In the genomic region with DNA sequence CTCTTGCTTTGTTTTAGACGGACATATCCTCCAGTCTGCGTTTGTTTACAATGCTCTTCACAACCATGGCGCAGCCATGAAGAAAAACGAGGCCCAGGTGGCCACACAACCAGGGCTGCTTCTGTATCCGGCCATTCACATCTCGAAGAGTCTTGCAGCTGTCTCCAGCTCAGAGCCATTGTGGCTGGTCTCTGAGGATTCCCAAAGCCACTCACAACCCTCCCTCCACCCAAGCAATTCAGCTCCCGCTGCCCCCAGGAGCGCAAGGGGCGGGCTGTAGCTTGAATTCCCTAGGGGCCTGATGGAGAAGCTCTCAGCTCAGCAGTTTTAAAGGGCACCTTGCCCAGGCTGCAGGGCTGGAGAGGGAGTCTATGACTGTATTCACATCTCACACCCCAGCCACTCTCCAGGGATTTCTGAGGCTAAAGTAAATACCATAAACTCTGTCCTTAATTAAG, we compare ENCODE assay signal across 8 mouse cellular contexts. TPM values are rescaled to one million over a fixed set of nuclear protein-coding genes. Genes with fewer than 3 reads are reported as not detected.
A peak's percentile ranks its signal among the peaks of the same experiment; 100 is the strongest.
DNase-seq lines count a peak whose midpoint lies in the region; ATAC-seq lines count a peak whose summit lies in the region.

No protein-coding gene starts in this region.

- WGBS in forebrain, embryonic 12.5 days: 5% methylated on average over 9 of the region's 9 CpGs
- 23% methylated on average over 9 of the region's 9 CpGs for WGBS in heart, embryonic 13.5 days
- 14% methylated on average over 9 of the region's 9 CpGs for WGBS in kidney, embryonic 15.5 days
- WGBS in limb, embryonic 12.5 days: 10% methylated on average over 9 of the region's 9 CpGs

- no peaks in the 10 kb centered on the region for H3K9me3 ChIP-seq in forebrain, embryonic 12.5 days
- no peaks in the 10 kb centered on the region for H3K9me3 ChIP-seq in heart, embryonic 13.5 days
- no peaks in the 10 kb centered on the region for H3K9me3 ChIP-seq in kidney, embryonic 15.5 days (replicated peaks)
- no peaks in the 10 kb centered on the region for H3K9me3 ChIP-seq in limb, embryonic 12.5 days

- H3K27me3 ChIP-seq in forebrain, embryonic 12.5 days: 0 out of 2 replicates have a peak, but pooled peaks cover 3% of the 10 kb centered on the region
- no peaks in the 10 kb centered on the region for H3K27me3 ChIP-seq in heart, embryonic 13.5 days (replicated peaks)
- no peaks in the 10 kb centered on the region for H3K27me3 ChIP-seq in kidney, embryonic 15.5 days
- H3K27me3 ChIP-seq in limb, embryonic 12.5 days: no peaks in the 10 kb centered on the region

- H3K36me3 ChIP-seq in forebrain, embryonic 12.5 days (replicated peaks): no peaks in the 10 kb centered on the region
- H3K36me3 ChIP-seq in heart, embryonic 13.5 days: no peaks in the 10 kb centered on the region
- H3K36me3 ChIP-seq in kidney, embryonic 15.5 days: no peaks in the 10 kb centered on the region
- H3K36me3 ChIP-seq in limb, embryonic 12.5 days: no peaks in the 10 kb centered on the region

- H3K4me3 ChIP-seq in forebrain, embryonic 12.5 days (replicated peaks): no peak overlapping the region
- 0 out of 2 replicates have a peak overlapping the region, but pooled peaks have one; percentile 8 for H3K4me3 ChIP-seq in heart, embryonic 13.5 days
- H3K4me3 ChIP-seq in kidney, embryonic 15.5 days (replicated peaks): no peak overlapping the region
- H3K4me3 ChIP-seq in limb, embryonic 12.5 days (replicated peaks): 0 out of 2 replicates have a peak overlapping the region, but pooled peaks have one; percentile 15

- peak; percentile 76 for ATAC-seq in forebrain, embryonic 12.5 days (ENCODE audit: low FRiP score)
- ATAC-seq in heart, embryonic 13.5 days (ENCODE audit: extremely low read depth, insufficient number of reproducible peaks, low FRiP score, low TSS enrichment): no peak
- ATAC-seq in kidney, embryonic 15.5 days (replicated peaks; ENCODE audit: low FRiP score): no peak; the same call in 1 of the 2 replicates
- peak; percentile 52; the same call in 1 of the 2 replicates for ATAC-seq in limb, embryonic 12.5 days (ENCODE audit: insufficient number of reproducible peaks, insufficient read depth, low FRiP score, low TSS enrichment, low read depth)

- peak; percentile 48 to 62 for DNase-seq in urinary bladder, postnatal 4 days (ENCODE audit: low spot score in 2 of 2)
- no peak for DNase-seq in urinary bladder, postnatal 10 days (ENCODE audit: low spot score)
- peak; percentile 72 to 73 for DNase-seq in right cerebral cortex, postnatal 10 days (ENCODE audit: low spot score in 2 of 2)
- DNase-seq in thymus, postnatal 0 days (ENCODE audit: low spot score): no peak

- H3K27ac ChIP-seq in forebrain, embryonic 12.5 days: peak overlapping the region; percentile 21; the same call in 1 of the 2 replicates
- 0 out of 2 replicates have a peak overlapping the region, but pooled peaks have one; percentile 16 for H3K27ac ChIP-seq in heart, embryonic 13.5 days (replicated peaks)
- H3K27ac ChIP-seq in kidney, embryonic 15.5 days: peak overlapping the region; percentile 19; the same call in 1 of the 2 replicates
- peak overlapping the region; percentile 81 for H3K27ac ChIP-seq in limb, embryonic 12.5 days

- H3K9ac ChIP-seq in forebrain, embryonic 12.5 days: no peak overlapping the region
- H3K9ac ChIP-seq in heart, embryonic 13.5 days: no peak overlapping the region
- no peak overlapping the region for H3K9ac ChIP-seq in kidney, embryonic 15.5 days
- H3K9ac ChIP-seq in limb, embryonic 12.5 days (replicated peaks): no peak overlapping the region; the same call in 1 of the 2 replicates

- peaks cover 18% of the 10 kb centered on the region for H3K4me1 ChIP-seq in forebrain, embryonic 12.5 days
- H3K4me1 ChIP-seq in heart, embryonic 13.5 days: peaks cover 54% of the 10 kb centered on the region
- peaks cover 28% of the 10 kb centered on the region for H3K4me1 ChIP-seq in kidney, embryonic 15.5 days
- peaks cover 27% of the 10 kb centered on the region for H3K4me1 ChIP-seq in limb, embryonic 12.5 days (replicated peaks)

- H3K4me2 ChIP-seq in forebrain, embryonic 12.5 days: peak overlapping the region; percentile 32
- peak overlapping the region; percentile 58 for H3K4me2 ChIP-seq in heart, embryonic 13.5 days
- H3K4me2 ChIP-seq in kidney, embryonic 15.5 days: peak overlapping the region; percentile 33
- H3K4me2 ChIP-seq in limb, embryonic 12.5 days: peak overlapping the region; percentile 48

RNA-seq across cellular contexts. Expression of gene Sgk1, which starts 41.5 kb away (rescaled TPM):
- polyA plus RNA-seq in forebrain, embryonic 12.5 days (2016; fragmentation: Nextera tagmentation; extraction: Ambion mirVana): 22.7 and 23.7 TPM in 2 replicates
- polyA plus RNA-seq in heart, embryonic 13.5 days (2015; fragmentation: Nextera tagmentation; extraction: Ambion mirVana): 22.7 and 24.7 TPM in 2 replicates
- polyA plus RNA-seq in kidney, embryonic 15.5 days (2015; fragmentation: Nextera tagmentation; extraction: Ambion mirVana): 73.7 and 75.2 TPM in 2 replicates
- 44.2 and 50.1 TPM in 2 replicates for polyA plus RNA-seq in limb, embryonic 12.5 days (2016; fragmentation: Nextera tagmentation; extraction: Ambion mirVana)
- polyA plus RNA-seq in thymus, postnatal 0 days (2015; fragmentation: Nextera tagmentation; extraction: Ambion mirVana): 24.0 and 26.0 TPM in 2 replicates

Comparison
In these comparisons a context has a peak if more than half of its experiments do, and no peak if none do; other contexts are left out.
1. DNase-seq: peak in urinary bladder, postnatal 4 days (2 of 2) and right cerebral cortex, postnatal 10 days (2 of 2); none in urinary bladder, postnatal 10 days (single experiment) and thymus, postnatal 0 days (single experiment).
2. ATAC-seq: peak in forebrain, embryonic 12.5 days (single experiment) and limb, embryonic 12.5 days (single experiment); none in heart, embryonic 13.5 days (single experiment) and kidney, embryonic 15.5 days (single experiment).
3. H3K27ac ChIP-seq: peak in every context shown above with its lines; median percentile 81 in limb, embryonic 12.5 days; 21 in forebrain, embryonic 12.5 days; 19 in kidney, embryonic 15.5 days; 16 in heart, embryonic 13.5 days.
4. H3K4me3 ChIP-seq: peak in heart, embryonic 13.5 days (single experiment) and limb, embryonic 12.5 days (single experiment); none in forebrain, embryonic 12.5 days (single experiment) and kidney, embryonic 15.5 days (single experiment).
5. Peak in every context shown above with its lines, with median percentiles within 50 percentile points of each other: H3K4me2 ChIP-seq.